Mouse (Mus musculus): Measurements from ENCODE around the gene Frrs1.

The Frrs1 gene

GRCm38 (mm10) chr3:116848936-116849335 lies 10.3 kb upstream of the Frrs1 start:
- DNase-seq, result no peak

- DNase-seq, result no peak
These were observed 8.9 kb upstream of the Frrs1 start for GRCm38 (mm10) chr3:116850376-116850775.

GRCm38 (mm10) chr3:116852421-116852820 lies 6.8 kb upstream of the Frrs1 start:
- DNase-seq, result no peak

- DNase-seq, result no peak
These were observed 1.7 kb upstream of the Frrs1 start for GRCm38 (mm10) chr3:116857611-116858010.

- DNase-seq, result no peak
These were observed 488 bp downstream of the Frrs1 start for GRCm38 (mm10) chr3:116859752-116860151.

DNA sequence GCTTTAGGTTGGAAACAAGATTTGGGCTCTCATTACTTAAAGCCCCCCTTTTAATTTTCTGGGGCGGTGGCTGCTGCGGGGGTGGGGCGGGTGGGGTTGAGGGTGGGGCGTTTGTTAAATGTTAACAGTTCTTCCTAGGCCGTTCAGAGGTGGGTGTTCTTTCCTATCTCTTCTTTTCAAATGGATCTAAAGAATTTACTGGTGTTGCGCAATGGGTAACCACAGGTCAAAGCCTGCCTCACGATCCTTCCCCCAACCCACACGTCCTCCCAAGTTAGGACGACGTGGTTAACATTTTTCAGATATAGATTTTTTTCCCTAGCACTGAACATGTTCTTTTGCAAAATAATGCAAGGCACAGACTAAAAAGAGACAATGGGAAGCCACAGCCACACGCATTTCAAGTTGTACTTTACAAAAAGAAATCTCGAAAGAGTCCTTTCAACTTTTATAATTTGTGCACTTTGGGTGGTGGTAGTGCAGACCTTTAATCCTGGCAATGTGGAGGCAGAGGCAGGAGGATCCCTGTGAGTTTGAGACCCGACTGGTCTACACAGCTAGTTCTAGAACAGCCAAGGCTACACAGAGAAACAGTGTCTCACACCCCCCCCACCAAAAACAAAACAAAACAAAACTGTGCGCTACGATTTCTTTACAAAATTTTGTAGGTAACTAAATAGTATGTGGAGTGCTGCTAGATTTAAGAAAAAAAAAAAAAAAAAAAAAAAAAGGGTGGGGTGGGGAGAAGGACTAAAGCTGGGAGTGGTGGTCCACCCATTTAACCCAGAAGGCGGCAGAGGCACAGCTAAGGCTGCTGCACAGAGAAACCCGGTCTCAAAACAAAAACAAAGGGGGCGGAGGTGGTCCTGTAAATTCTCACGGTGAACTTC lies 1.3 kb downstream of the Frrs1 start:
- DNase-seq, result no peak

DNA sequence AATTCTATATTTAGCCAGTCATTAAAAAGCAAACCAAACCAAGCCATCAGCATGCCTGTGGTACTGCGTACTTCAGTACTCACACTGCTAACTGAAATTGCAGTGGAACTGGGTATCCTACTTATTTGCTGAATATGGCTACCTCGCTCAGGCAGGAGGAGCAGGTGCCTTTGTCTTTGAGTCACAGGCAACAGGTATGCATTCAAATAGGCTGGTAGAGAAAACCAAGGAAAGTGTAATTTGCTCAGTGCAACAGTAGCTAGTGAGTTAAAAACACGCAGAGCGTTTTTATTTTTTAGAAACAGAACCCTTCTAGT lies 1.9 kb downstream of the Frrs1 start:
- DNase-seq, result no peak

DNA sequence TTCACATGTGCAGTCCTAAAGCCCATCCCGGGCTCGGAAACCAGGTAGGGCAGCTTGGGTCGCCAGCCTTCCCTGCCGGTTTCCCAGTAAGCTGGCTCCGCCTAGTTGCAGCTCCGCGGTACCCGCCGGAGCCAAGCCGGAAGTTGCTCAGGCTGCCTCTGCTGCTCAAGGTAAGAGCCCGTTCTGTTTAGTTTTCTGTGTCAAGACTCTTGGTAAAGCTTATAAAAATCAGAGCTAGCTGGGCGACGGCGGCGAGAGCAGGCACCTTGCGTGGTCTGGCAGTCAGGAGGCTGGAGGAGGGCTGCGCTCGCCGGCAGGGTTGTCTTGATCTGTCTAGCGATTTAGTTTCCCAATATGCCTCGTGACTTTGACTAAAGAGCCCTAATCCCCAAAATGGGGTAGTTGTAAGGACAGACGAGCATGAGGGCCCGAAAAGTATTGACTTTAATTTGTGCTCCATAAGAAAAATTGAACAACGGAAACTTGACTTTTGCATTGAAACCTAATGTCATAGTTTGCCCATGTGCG lies 2.3 kb downstream of the Frrs1 start:
- DNase-seq, result peak; percentile 33

- no peak for DNase-seq
These were observed 3.4 kb downstream of the Frrs1 start for GRCm38 (mm10) chr3:116862621-116863020.

DNA sequence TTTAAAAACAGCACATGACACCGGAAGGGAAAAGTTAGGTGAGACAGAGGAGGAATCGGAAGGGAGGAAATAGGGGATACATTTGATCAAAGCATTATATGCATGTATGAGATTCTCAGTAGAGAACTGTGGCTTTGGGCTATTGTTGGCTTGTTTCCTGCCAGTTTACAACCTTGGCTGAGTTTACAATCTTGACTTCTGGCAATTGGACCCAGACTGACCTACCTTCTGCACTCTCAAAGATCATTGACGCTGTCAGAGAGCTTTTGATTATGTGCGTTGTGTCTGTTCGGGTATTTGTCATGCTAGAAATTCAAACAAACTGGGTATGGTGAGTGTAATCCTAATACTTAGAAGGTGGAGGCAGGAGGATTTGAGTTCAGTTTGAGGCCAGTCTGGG lies 5.2 kb downstream of the Frrs1 start:
- DNase-seq, result no peak

- no peak for DNase-seq
These were observed 6.0 kb downstream of the Frrs1 start for GRCm38 (mm10) chr3:116865199-116865636.

DNA sequence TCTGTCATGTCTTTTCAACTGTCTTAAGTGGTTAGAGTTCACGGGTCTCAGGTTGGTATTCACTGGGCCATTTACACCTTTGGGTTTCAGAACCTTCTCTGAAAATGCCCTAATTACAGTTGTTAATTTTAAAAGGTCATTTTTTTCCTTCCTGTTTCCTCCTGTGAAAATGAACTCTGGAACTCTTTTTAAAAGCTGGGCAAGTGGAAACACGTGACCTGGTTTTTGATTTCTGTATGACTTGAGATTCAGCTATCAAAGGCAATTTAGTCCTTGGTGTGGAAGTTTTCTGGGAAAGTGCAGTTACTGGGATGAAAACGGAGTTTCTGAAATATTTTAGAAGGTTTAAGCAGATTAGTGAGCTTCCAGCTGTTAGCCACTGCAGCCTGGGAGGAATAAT lies 11.1 kb downstream of the Frrs1 start:
- DNase-seq, result no peak

GRCm38 (mm10) chr3:116882221-116882960 lies 23.1 kb downstream of the Frrs1 start:
- no peak for DNase-seq

GRCm38 (mm10) chr3:116884941-116885340 lies 25.7 kb downstream of the Frrs1 start:
- no peak for DNase-seq

DNA sequence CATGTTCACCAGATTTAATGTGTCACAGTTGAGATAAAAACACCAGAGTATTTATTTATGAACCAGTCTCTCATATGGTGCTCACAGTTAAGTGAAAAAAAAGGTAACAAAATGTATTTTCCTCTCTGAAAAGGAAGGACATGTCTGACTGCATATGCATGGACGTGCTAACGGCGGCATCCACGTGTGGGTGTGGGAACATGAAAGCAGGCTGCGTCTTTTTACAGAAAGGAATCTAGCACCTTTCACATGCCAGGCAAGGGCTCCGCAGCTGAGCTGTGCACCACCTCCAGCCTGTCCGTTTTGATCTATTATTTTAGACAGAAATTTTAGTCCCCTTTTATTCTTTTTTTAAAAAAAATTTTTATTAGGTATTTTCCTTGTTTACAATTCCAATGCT lies 30.1 kb downstream of the Frrs1 start:
- DNase-seq, result no peak

DNA sequence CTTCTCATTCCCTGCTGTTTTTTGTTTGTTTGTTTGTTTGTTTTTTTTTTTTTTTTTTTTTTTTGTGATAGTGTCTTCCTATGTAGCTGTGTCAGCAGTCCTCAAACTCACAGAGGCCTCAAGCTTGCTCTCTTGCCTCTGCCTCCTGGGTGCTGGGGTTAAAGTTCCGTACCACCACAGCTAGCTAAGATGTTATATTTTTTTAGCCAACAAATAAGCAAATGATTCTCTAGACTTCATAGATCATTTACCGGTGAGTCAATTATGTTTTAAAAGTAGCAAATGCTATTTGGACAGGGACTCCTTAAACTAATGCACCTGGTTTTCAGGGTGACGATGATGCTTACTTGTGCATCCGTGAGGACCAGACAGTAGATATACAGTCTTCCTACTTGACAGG lies 31.3 kb downstream of the Frrs1 start:
- no peak for DNase-seq

DNA sequence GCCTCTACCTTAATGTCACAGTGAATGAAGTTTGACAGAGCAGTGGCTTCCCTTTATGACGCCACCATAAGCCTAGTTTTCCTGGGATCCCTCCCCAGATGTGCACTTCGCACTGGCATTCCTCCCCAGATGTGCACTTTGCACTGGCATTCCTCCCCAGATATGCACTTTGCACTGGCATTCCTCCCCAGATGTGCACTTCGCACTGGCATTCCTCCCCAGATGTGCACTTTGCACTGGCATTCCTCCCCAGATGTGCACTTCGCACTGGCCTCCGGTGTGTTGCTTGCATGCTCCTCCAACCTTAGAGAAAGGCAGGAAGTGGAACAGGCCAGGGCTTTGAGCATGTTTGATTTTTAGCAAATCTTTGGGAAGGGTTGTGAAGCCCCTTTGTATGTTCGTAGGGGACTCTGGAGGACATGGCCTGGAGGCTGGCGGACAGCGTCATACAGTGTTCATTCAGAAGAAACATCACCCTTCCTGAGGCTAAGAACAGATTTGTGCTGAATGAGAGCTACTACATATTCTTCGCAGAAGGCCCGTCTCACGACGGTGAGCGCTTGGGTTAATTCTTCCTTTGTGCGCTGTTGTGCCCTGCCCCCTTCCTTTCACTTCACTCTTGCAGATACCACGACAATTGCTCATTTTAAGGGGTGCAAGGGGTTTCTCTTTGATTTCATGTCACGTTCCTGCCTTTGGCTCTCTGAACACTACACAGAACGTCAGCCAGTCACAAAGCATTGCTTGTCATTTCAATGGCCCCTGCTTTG lies 32.4 kb downstream of the Frrs1 start:
- DNase-seq, result no peak

GRCm38 (mm10) chr3:116892206-116892563 lies 32.9 kb downstream of the Frrs1 start:
- DNase-seq, result no peak

GRCm38 (mm10) chr3:116892872-116893271 lies 33.6 kb downstream of the Frrs1 start:
- DNase-seq, result no peak

DNA sequence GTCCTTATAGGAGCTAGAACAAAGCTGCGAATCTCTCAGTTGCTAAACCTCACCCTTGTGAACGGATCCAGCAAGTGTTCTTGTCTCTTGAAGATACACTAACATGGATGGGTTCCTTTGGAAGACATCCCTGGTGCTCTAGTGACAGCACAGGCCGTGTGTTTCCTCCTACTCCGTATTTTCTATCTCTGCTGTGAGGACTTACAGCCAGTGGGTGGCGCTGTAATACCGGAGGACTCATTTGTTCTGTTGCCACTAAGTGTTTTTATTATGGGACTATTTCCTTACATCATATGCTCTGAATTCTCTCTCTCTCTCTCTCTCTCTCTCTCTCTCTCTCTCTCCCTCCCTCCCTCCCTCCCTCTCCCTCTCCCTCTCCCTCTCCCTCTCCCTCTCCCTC lies 44.9 kb downstream of the Frrs1 start:
- peak; percentile 71 for DNase-seq

DNA sequence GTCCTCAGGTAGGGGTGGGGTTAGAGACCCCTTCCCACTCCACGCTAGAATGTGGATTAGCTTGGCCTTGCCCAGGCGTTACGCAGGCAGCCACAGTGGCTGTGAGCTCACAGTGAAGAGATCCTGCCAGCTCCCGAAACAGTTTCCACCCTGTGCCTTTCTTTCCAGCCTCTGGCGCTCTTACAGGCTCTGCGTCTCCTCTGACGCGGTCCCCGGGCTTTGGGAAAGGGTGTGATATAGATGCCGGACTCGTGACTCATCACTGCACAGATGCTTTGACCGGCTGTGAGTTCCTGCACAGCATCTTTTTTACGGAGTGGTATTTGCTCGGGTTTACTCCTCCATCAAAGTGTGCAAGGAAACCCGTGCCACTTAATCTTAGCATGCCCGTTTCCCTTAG lies 46.6 kb downstream of the Frrs1 start:
- peak; percentile 79 for DNase-seq

DNA sequence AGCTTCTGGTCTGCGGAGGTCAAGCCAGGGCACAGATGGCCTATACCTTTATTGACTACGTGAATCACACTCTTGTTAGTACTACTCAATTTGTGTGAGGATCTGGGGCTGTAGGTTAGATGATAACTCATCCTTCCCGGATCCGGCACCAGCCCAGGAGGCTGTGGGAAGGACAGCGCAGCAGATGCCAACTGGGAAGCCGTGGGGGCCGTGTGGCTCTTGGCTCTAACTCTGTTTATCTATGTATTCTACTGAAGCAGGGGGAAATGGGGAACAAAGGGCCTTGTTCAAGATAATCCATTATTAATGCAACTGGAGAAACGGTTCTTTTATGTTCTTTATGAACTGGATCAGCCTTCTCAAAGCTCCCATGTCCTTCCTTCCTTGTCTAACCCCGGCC lies 47.3 kb downstream of the Frrs1 start:
- DNase-seq, result peak; percentile 24

DNA sequence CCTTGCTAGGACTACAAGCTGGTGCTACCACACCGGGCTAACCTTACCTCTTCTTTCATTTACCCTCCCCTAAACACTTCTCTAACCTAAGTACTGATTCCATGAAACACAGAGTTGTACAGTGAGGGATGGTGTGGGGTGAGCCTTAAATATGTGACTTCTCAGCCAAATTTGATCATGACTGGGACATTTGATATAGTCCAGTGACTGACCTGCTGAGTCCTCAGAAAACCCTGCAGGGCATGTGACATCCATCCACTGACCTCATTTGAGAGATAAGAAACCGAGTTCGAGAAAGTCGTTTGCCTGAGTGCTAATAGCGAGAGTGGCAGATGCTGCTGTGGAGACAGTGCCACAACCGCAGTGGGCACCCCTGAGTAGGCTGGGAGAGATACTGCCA lies 55.1 kb downstream of the Frrs1 start:
- DNase-seq, result no peak

All from layer of hippocampus, adult 9-11 months (tissue).